Mouse (Mus musculus): ENCODE data around the gene Apobec1.
"Not testable (repeated sequence)": the region's sequence is repeated elsewhere in the genome, so short reads cannot be mapped to it uniquely, and the experiment has no call there.

Gene Apobec1

DNA sequence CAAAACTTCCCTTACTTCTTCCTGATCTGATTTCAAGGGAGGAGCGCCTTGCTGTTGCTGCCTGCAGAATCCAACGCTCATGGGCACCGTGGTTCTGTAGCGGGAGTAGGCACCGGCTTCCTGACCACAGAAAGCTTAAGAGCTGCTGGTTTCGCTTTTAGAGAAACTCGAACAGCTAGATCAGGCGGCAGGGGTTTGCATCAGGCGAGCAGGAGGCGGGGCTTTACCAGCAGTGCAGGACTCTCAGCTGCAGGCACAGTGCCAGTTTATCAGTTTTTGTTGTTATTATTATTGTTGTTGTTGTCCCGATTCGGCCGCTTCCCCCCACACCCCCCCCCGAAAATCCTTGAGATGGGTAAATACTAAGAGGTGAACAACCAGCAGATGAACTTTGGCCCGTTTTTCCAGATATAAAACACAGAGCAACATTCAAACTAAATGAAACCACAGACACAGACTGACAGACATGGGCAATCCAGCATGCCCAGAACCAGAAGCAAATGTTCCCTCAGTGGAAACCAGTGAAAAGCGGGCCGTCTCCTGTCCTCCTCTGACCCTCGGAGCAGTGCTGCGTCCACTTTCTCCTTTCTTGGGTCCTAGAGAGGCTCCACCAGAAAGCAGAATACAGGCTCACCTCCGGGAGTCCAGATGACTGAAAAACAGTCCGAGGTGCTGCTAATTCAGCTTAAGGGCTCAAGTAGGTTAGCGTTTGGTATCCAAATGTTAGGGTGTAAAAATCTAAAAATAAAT lies at the start of gene Apobec1:
TSS of gene Apobec1 (minus strand) at position 203 of the 750 bp plus-strand sequence.
- DNase-seq: peak; percentile 7 to 9

DNA sequence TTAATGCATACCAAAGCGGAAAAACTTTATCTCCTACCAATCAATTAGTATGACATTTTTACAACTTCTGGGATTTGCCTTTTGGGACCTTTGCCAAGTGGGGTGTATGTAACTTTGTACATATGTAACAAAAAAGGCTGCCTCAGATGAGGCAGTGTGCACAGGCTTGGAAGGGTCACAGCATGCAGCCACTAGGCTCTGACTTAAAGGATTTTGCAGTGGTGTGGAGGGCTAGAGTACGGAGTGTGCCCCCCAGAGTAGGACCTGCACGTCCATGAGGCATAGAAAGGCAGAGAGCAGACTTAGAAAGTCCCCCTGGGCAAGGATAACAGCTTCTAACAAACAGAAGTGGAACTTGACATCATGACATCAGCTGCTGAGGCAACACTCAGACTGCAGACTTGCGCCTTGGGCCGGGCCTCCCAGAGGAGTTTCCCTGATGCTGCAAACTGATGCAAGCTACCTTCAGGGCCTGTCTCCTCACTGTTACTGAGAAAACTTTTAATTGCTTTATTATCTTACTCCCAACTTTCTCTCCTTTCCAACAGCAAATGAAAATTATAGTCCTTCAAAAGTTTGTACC lies 48.2 kb upstream of the Apobec1 start:
- no peak for DNase-seq

DNA sequence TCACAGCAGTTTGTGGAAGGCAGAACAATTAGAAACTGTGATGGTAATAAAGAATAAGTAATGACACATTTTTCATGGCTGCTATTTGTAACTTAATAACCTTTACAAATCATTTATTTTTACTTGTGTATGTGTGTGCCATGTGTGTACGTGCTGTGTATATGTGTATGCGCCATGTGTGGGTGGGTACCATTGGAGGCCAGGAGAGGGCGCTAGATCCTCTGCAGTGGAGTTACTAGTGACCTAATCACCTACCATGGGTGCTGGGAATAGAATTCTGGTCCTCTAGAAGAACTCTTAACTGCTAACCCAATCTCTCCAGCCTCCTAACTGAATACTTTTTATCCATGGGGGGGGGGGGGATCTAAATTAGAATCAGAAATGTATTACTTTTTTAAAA lies 47.7 kb upstream of the Apobec1 start:
- no peak for DNase-seq

DNA sequence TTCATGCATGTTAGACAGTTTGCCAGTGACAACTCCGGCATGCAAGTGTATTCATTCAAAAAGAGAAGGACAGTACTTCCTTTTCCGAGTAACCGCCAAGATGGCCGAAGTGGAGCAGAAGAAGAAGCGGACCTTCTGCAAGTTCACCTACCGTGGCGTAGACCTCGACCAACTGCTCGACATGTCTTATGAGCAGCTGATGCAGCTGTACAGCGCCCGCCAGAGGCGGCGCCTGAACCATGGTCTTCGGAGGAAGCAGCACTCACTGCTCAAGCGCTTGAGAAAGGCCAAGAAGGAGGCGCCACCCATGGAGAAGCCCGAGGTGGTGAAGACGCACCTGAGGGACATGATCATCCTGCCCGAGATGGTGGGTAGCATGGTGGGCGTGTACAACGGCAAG lies 42.0 kb upstream of the Apobec1 start:
- DNase-seq: not testable (repeated sequence)

DNA sequence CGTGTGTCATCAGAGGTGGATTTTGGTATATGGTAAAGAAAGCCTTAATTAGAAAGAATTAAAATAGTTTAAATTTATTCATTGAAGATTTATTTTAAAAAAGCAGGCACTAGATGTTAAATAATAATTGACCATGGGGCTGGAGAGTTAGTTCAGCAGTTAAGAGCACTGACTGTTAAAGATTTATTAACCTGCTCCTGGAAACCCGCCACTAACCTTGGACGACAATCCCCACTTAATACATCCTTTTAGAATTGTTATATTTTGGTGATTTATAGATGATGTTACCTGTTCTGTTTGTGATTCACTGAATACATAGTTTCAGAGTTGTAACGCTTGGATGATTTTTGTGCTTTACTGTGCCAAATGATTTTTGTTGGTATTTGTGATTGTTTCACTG lies 35.3 kb upstream of the Apobec1 start:
- not testable (repeated sequence) for DNase-seq

DNA sequence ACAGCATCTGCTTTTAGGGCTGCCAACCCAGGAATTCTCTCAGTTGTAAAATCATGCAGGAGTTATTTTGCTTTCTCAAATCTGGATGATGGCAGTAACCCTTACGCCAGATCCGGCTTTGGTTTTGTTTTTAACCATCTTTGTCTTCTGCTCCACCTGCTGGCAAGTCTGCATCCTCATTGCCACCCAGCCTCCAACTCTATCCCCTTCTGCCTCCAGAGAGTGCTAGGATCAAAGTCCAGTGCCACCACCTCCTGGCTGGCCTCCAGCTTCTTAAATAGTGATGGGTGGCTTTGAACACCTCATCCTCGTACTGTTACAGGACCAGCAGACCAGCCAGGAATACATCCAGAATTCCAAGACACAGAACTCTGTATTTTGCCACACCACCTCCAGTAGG lies 34.4 kb upstream of the Apobec1 start:
- no peak for DNase-seq

DNA sequence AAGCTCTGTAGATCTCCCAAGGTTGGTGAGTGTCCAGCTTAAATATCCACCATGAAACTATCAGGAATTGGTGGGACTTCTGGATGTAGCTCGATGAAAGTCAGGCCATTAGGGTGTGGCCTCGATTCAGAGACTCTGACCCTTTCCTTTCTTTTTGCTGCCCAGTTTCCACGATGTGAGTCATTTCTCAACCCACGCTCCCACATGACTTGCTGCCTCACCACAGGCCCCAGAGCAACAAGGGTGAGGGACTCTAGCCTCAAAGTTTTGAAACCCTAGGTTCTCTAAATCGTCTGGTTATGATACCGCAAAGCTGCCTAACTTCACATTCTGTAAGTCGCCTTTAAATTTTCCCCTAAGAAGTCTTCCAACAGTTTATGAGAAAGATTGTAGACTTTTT lies 33.1 kb upstream of the Apobec1 start:
- no peak for DNase-seq

DNA sequence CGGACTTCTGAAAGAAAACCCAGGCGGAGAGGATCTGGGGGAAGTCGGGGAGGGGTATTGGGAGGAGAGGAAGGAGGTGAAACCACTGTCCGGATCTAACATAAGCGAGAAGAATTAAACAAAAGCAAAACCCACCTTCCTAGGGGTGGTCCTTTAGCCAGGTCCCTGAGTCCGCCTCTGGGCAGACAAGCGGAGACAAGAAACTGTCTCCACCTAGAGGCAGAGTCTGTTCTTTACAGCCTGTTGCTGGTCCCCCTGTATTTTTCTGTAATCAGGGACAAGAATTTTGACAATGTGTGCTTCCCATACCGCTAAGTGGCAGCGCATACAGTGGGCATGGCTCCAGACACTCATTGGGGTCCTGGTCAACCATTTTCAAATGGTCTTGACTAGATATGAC lies 31.2 kb upstream of the Apobec1 start:
- DNase-seq: no peak

DNA sequence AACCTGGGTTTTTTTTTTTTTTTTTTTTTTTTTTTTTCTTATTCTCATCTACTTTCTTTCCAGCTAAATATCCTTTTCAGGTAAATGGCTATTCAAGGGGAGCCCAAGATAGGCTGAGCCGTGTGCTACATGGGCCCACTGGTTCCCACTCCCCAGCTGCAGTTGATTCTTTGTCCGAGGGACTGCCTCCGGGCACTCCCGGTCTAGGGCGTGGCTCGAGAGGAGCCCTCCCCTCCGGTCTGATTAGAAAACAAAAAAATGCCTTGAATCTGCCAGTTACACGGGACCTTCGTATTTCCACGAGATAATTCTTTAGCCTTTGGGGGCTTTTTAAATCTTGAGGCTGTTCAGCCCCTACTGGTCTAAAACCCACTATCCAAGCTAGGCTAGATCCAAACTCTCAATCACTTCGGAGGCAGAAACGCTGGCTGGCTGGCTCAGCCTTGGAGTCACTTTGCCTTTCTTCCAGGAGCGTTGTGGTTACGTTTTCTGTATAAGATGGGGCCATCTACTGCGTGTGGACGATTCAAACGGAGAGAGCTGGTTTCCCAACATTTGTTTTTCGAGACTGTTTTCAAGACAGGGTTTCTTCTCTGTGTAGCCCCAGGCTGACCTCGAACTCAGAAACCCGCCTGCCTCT lies 25.3 kb upstream of the Apobec1 start:
- DNase-seq: no peak

DNA sequence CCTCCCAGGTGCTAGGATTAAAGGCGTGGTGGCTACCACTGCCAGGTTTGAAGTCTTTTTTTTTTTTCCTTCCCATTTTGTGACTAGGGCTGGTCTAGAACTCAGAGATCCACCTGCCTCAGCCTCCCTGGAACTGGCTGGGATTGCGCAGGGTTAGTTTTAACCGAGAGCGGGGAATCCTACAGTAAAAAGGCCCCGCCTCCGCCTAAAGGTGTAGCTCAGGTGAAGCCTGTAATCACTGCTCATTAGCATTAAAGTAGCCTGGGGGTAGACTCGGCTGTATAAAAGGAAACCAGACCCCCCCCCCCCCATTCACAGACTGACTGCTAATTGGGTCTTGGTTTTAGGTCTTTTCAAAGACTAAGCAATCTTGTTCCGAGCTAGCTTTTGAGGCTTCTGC lies 23.9 kb upstream of the Apobec1 start, which contains the start of gene Dppa3:
TSS of gene Dppa3 (plus strand) at position 301 of the 400 bp plus-strand sequence.
- DNase-seq: no peak

DNA sequence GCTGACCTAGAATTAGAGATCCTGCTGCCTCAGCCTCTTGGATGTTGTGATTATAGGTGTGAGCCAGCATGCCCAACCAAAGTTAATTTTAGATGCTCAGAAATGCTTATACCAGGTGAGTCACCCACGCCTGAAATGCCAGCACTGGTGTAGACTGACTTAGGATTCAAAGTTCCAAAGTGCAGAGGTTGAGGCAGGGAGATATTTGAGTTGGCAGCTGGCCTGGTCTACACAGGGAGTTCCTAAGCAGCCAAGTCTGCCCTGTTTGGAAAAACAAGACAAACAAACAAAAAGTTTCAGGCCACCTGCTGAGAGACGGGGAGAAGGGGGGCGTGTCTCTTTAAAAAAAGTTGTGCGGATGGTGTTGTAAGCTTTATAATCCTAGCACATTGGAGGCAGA lies 22.9 kb upstream of the Apobec1 start:
- DNase-seq: no peak

DNA sequence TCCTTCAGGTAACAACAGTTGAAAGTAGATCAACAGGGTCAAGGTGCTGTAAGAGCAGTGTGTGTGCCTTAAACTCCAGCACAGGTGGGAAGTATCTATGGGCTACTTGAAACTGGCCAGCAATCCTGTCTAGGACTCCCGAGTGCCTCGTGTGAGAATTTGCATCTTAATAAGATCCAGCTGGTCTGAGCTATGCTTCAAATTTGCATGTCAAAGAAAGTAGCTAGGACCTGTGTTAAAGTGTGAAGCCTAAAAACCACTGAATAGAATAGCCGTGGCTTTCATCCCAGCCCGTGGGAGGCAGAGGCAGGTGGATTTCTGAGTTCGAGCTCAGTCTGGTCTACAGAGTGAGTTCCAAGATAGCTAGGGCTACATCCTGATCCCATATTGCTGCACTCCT lies 22.2 kb upstream of the Apobec1 start:
- no peak for DNase-seq

DNA sequence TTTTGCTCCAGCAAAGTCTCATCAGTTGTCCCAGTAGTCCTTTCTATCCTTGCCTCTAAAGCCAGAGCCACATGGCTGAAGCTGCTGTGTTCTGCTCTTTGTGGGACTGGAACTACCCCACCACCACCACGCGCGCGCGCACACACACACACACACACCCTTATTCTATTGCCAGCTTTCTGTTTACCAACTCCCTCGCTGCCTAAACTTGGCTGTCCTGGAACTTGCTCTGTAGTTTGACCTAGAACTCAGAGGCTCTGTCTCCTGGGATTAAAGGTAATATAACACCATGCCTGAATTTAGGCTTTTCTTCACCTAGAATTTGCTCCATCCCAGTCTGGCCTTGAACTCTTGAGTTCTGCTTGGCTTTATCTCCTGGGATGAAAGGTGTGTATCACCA lies 18.8 kb upstream of the Apobec1 start:
- DNase-seq: no peak

DNA sequence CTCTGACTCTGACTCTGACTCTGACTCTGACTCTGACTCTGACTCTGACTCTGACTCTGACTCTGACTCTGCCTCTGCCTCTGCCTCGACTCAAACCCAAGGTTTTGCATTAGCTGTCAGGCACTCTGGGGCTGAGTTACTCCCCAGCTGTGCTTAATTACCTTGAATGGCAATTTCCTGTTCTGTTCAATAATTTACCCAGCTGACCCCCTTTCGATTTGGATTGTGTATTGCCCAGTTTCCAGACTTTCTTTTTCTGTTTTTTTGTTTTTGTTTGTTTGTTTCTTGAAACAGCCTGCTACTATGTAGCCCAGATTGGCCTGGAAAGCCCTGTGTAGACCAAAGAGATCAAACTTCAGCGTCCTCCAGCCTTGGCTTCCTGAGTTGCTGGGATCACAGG lies 13.8 kb upstream of the Apobec1 start:
- DNase-seq: no peak

DNA sequence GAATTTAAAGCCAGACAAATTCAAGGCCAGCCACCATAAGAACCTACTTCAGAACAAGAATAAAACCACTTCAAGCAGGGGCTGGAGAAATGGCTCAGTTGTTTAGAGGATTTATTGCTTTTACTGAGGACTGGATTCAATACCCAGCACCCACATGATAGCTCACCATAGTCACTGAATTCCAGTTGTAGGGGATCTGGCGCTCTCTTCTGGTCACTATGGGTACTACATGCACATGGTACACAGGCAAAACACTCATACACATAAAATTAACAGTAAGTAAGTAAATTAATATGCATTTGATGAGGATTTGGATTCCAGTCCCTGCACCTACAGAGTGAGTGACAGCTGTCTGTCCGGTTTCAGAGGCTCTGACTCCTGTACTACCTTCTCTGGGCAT lies 11.8 kb upstream of the Apobec1 start:
- no peak for DNase-seq

DNA sequence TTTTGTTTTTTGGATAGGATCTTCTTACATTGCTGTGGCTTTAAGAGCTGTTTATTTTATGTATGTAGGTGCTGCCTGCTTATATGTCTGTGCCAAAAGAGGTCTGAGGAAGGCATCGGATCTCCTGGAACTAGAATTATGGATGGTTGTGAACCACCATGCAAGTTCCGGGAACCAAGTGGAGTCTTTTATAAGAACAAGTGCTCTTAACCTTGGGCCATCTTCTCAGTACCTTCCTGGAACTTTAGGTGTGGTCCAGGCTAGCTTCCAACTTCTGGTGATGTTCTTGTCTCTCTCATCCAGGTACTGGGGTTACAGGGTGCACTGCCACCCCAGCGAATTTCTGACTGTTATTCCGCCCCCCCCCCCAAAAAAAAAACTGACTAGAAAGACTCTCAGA lies 10.2 kb upstream of the Apobec1 start:
- no peak for DNase-seq

DNA sequence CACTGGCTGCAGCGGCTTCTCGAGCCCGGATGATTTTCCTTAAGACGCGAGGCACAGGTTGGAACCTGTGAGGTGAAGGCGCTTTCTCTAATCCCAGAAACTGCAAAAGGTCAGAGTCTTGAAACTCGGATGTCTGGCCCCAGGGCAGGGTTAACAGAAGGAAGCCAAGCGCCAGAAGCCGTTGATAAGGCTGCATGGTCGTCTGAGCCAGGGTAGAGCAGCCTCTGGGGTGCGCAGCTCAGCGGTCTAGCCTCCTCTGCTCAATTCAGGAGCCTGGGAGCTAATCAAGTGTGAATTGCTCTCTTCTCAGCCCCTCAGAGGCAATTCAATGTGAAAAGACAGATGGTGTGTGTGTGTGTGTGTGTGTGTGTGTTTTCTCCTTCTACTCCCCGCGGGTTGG lies 7.5 kb upstream of the Apobec1 start, which contains the start of gene Gdf3:
TSS of gene Gdf3 (minus strand) at position 317 of the 400 bp plus-strand sequence.
- no peak for DNase-seq

DNA sequence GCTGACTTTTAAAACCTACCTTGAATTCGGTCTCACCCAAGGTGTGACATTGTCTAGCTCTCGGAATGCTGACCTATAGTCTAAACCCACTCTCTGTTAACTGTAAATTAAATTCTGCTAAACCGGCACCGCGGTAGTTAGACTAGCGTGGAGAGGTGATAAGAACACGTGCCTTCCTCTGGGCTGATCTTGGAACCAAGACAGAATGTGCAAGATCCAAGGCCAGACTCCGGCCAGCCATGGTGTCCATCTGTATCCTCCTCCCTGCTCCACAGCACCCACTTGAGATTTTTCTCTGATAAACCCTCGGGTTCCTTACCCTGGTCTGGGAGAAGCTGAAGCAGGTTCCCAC lies 7.1 kb upstream of the Apobec1 start:
- no peak for DNase-seq

DNA sequence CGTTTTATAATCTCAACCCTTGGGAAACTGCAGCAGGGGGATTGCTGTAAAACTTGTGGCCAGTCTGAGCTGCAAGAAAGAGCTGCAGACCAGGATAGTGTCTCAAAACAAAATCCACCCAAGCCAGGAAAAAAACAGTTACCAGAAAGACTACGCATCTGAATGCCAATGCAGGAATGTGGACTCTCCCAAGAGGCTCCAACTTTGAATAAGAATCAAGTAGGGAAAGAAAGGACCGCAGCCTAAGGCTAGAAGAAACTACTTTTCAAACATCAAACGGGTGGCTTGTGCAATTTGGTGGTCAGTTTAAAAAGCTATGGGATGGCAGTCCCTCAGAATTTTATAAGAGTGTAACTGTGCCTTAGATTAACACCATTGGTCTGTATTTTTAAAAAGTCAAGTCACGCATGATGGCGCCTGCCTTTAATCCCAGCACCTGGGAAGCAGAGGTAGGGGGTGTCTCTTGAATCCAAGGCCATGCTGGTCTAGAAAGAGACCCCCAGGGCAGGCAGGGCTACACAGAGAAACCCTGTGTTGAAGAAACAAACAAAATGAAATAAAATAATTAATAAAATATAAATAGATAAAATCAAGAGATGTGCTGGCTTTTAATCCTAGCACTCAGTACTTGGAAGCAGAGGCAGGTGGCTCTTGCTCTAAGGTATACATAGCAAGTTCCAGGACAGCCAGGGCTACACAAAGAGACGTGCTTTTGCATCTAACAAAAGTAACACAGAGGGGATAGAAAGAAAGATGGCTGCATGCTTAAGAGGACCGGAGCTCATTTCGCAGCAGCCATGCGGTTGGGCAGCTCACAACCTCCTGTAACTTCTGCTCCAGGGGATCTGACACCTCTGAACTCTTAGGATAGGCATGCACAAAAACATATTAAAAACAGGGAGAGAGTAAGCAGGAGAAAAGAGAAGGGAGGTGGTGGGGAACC lies 6.5 kb upstream of the Apobec1 start:
- DNase-seq: no peak

DNA sequence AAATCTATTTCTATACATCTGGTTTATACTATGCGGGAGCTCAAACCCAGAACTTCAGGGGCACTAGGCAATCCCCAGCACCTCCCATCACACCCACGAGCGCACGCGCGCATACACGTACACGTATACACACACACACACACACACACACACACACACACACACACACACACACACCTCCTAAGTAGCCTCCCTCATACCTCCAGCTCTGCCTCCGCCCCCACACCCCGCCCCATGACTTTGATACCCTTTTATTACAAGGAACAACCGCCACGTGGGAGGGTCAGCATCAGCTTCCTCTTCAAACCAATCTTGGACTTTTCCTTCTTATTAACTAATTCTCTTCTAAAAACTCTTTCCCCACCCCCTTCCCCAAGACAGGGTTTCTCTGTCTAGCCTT lies 5.5 kb upstream of the Apobec1 start:
- DNase-seq: no peak

DNA sequence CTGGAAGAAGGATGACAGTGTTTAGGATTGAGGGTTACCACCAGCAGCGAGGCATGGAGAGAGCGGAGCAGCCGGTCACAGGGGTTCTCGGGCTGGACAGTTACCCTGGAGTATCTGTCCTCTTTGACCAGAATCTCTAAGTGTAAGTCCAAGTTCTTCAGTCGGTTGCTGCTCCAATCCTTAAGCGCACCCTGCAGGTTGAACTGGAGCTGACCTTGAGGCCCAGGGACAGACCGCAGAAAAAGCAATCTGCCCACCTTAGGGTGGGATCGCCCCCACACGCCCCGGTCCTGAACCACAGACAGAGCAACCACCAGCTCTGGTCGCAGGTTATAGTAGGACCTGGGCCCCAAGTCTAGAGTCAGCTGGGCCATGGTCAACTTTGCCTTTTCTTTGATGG lies 4.4 kb upstream of the Apobec1 start:
- DNase-seq: no peak

DNA sequence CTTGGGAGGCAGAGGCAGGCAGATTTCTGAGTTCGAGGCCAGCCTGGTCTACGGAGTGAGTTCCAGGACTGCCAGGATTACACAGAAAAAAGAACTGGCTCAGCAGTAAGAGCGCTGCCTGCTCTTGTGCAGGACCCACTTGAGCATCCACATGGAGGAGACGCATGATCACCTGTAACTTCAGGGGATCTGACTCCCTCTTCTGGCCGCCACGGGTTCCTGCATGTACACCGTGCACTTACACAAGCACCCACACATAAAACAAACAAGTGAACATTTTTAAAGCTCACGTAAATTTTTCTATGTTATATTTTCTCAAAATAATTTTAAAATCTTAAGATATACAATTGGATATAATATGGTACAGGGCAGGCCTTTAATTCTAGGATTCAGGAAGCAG lies 3.2 kb upstream of the Apobec1 start:
- DNase-seq: no peak

DNA sequence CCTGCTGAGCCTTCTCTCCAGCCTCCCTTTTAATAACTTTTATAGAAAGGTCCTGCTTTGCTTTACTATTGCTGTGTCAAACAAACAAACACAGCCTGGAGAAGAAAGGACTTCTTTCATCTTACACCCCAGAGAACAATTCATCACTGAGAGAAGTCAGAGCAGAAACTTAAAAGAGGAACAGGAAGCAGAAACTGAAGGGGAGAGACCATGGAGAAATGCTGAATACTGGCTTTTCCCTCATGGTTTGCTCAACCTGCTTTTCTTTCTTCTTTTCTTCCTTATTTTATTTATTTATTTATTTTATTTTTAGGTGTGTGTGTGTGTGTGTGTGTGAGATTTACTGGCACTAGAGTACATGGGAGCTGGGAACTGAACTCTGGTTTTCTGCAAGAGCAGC lies 2.0 kb upstream of the Apobec1 start:
- no peak for DNase-seq

Data from cerebellum, postnatal 36 days (tissue).